Mouse (Mus musculus) stomach, postnatal 0 days (tissue): Measurements from ENCODE around the gene Gm13285.

Experiments used
- CTCF ChIP-seq: IDR thresholded peaks from 2 replicates; pipeline ENCODE4 v1.5.1; 2016; ENCODE audit warnings: antibody characterized with exemption, low read depth, mild to moderate bottlenecking, moderate library complexity
- EP300 ChIP-seq: optimal IDR thresholded peaks from 2 replicates; pipeline ENCODE3; 2016; ENCODE audit warnings: antibody characterized with exemption

DNA sequence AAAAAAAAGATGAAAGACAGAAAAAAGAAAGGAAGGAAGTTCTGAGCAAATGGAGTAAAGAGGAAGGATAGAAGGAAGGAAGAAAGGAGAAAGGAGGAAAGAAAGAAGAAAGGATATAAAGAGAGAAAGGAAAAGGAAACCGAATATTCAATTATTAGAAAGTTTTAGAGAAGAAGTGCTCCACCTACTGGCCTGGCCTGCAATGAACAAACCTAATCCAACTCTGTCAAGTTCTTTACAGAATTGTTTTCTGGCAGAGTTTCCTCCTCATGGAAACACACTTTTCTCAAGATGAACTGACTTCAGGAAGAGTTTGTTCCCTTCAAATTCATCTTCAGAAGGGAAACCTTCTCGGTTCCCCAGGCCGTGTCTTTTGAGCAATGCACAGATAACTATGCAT, 39.4 kb downstream of the Gm13285 start:
- TF ChIP-seq CTCF (peak; percentile 68), EP300 (no peak)
